Mouse (Mus musculus) cerebellum, adult 18-20 months (tissue): ENCODE results near the gene Rnase2b.
"Not testable (repeated sequence)": the region's sequence is repeated elsewhere in the genome, so short reads cannot be mapped to it uniquely, and the experiment has no call there.

Experiments used
- DNase-seq, 2 experiments: peaks; one replicate each; pipeline ENCODE4 v3.0.0; 2021

The Rnase2b gene

GRCm38 (mm10) chr14:51156056-51156735 is 5.9 kb upstream of the Rnase2b start:
- no peak for DNase-seq

DNA sequence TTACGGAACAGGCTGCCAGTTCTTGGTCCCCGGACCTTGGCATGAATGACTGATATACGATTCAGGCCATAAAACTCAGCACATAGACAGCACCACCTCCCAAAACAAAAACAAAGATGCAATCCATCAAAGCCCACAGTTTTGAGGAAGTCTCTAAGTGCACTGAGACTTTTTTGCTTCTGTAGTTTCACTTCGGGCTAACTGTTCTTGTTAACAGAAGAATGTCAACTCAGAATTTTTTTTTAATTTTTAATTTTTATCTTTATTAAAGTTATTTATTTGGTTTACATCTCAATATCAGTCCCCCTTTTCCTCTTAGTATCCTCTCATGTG is 5.4 kb upstream of the Rnase2b start:
- no peak for DNase-seq

- no peak for DNase-seq
These were observed 5.0 kb upstream of the Rnase2b start for GRCm38 (mm10) chr14:51157072-51157471.

- not testable (repeated sequence) for DNase-seq
These were observed 1.3 kb downstream of the Rnase2b start for GRCm38 (mm10) chr14:51163323-51163722.

GRCm38 (mm10) chr14:51165435-51165834 is 3.4 kb downstream of the Rnase2b start:
- no peak for DNase-seq

DNA sequence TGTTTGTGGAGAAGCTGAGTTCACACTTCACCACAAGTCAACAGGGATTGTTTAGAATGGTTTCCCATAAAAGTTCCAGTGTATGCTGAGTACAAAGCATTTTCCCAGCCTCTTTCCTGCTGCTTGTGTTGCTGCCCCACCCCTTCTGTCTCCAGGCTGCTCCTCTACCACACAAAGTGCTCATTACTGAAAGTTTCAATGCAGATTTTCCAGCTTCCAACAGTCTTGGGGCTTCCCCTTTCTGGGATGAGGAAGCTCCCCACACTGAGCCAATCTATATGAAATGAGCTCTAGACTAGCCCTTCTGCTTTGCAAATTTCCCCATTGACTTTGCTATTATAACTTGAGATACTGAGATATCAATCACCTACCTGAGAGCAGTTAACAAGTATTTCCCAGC is 4.0 kb downstream of the Rnase2b start:
- DNase-seq, result no peak

DNA sequence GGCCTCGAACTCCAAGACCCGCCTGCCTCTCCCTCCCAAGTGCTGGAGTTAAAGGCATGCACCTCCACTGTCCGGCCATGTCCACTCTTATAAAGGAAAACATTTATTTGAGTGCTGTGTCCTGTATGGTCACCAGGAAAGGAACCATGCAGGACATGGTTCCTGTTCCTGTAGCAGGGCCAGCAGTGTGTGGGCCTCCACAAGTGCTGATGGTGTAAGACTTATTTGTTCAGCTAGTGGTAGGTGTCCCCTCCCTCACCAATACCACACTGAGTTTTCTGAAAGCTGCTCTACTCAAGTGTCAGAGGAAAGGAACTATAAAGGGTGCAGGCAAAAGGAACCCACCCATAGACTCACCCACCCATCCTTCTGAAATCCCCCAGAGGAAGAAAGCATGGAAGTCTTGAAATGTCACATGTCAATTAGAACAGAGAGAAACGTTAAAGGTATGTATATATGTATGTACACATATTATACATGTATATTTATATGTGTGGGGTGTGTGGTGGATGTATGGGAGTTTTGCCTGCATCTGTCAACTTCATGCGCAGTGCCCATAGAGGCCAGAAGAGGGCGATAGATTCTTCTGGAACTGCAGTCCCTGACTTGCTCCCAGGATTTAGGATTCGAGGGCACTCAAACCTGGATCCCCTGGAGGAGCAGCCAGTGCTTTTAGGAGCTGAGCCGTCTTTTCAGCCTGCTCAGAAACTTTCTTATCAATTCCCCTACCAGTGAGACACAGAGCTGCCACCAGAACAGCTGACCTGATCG is 10.2 kb downstream of the Rnase2b start:
- DNase-seq, result peak; percentile 17 to 23

- DNase-seq, result not testable (repeated sequence)
These were observed 10.9 kb downstream of the Rnase2b start for GRCm38 (mm10) chr14:51172947-51173346.

DNA sequence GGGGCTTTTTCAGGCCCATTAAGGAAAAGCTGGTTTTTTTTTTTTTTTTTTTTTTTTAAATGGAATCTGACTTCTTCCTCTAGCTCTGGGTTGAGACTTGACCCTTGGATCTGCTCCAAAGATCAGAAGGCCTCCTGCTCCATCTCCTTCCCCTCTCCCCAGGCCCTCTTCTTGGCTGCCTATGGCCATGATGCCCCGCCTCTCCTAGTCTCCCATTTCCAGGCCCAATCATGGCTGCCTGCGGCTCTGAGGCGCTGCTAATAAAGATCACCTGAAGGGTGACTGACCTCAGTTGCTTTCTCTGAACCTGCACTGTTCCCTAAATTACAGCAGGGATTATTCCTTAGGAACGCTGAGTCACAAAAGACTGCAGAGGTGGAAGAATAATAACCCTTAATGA is 11.8 kb downstream of the Rnase2b start:
- DNase-seq, result no peak

DNA sequence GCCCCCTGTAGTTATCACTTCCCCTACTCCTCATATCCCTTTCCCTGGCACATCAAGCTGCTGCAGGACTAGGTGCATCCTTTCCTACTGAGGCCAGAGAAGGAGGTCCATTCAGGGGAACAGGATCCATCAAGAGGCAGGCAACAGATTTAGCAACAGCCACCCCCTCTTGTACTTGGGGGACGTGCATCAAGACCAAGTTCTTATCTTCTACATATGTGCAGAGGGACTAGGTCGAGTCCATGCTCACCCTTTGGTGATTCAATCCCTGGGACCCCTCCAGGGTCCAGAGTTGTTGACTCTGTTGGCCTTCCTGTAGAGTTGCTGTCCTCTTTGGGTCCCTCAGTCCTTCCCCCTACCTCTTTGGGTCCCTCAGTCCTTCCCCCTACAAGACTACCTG is 19.0 kb downstream of the Rnase2b start:
- DNase-seq, result not testable (repeated sequence)

GRCm38 (mm10) chr14:51195681-51196080 is 33.6 kb downstream of the Rnase2b start:
- DNase-seq, result no peak

DNA sequence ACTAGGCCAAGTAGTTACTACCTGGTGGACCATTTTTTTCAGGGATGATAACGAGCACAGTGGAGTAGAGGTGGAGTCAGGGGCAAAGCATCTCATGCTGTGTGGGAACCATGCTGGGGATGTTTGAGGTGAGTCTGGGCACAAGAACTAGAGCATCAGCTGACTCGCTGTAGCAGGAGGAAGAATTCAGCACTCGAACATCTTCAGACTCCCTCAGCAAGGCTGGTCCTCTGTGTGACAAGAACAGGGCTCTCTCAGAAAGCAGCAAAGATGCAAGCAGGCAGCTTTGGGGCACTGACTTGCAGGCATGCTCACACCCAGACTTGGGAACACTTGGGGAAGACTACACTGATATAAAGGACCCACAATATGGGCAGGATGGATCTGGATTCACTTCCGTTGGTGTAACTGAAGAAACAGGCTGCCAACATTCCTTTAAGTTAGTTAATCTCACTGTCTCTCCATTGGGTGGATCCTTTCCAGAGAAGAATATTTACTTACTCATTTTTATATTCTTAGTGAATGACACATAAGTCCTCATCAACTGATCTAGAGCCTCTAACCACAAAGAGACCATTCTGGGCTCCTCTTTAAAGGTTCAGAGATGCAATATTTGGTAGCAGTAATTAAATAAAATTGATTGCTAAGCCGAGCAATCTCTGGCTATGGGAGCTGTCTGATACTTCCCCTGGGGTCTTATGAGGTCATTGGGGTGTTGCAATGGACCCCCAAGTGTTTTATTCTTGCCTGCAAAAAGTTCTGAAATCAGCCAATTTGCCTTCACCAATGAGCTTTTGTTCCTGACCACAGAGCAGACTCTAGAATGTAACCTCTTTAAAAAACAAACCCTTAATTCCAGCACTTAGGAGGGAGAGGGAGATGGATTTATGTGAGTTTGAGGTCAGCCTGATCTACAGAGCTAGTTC is 37.3 kb downstream of the Rnase2b start, which contains the start of gene Ang2:
TSS of gene Ang2 (minus strand) at position 51 of the 926 bp plus-strand sequence.
- no peak for DNase-seq

- no peak for DNase-seq
These were observed 38.0 kb downstream of the Rnase2b start for GRCm38 (mm10) chr14:51200054-51200453.

DNA sequence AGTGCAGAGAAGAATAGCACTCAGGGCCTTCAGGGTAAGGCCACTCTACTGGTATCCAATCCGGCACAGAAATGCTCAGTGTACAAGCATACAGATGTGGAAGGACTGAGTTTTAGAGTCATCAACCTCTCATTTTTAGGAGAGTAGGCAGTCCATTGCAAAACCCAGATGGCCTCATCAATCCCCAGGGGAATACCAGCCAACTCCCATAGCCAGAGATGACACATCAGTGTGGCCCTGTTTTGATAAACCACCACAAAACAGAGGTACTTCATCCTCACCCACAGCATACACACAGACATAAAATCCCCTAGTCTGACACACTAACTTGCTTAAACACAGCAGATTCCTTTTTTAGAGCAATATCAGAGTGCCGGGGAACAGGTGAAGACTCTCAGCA is 38.4 kb downstream of the Rnase2b start:
- DNase-seq, result no peak

GRCm38 (mm10) chr14:51203115-51203514 is 41.1 kb downstream of the Rnase2b start, which contains the start of gene Ear14:
Gene Ear14, plus strand, starts transcription at chr14:51203391.
- no peak for DNase-seq
